Mouse (Mus musculus): ENCODE results near the gene Mtf2. TPM values are rescaled to one million over a fixed set of nuclear protein-coding genes. Genes with fewer than 3 reads are reported as not detected.
"Not testable (repeated sequence)": the region's sequence is repeated elsewhere in the genome, so short reads cannot be mapped to it uniquely, and the experiment has no call there.

Gene Mtf2
- polyA plus RNA-seq (2014; fragmentation: Nextera tagmentation; extraction: Ambion mirVana), result 88.3 and 103 TPM in 2 replicates

DNA sequence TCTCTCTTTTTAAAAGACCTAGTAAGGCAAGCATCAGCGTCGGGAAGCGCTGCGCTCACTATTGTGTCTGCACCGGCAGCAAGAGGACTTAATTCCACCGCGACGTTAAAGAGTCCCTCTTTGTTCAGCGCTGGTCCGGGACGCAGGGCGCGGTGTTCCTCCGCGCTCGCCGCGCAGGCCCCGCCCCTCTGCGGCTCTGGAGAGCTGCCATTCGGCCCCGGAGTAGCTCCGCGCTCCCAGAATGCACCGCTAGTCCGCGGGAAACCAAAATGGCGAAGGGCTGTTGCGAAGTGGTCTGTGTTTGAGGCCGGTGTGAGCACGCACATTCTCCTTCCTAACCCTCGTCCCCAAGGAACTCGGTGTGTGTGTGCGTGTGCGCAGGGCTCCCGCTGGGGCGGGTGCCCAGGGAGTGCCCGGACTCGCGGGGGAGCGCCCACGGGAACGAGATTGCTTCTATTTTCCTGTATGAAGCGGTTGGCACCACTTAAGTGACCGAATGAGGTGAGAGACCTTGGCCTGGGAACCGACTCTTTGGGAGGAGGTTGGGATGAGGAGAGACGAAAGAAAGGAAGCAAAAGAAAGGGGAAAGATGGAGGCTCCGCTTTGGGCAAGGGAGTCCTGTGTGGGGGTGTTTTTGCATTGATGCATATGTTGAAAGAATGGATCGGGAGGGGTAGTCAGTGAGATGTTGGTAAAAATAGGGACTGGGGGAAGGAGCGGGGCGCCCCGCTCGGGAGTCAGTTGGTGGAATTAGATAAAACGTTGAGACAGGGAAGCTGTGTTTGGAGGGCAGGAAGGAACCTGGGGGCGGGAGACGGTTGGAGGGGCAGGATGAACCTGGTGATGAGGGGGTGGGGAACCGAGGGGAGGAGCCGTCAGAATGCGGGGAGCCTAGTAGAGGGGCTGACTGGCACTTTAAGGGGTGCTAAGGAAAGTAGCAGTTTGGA is at the start of gene Mtf2:
Gene Mtf2 (plus strand): TSS at position 210 of the 947 bp plus-strand sequence.
- Histone ChIP-seq H3K9ac (ENCODE audit: low read depth, low read length) (peak within 1 kb of the TSS; percentile 97), H3K4me3 (ENCODE audit: low read length) (peak within 1 kb of the TSS; percentile 92), H3K27me3 (ENCODE audit: control insufficient read depth, insufficient read depth, low read length) (no peaks in the 10 kb centered on the region), H3K36me3 (ENCODE audit: control insufficient read depth, insufficient read depth, low read length) (peaks cover 22% of the 10 kb centered on the region), H3K4me2 (replicated peaks; ENCODE audit: low read depth, low read length) (peak within 1 kb of the TSS; percentile 63), H3K4me1 (ENCODE audit: control insufficient read depth, insufficient read depth, low read length) (peaks cover 5% of the 10 kb centered on the region; the same call in 1 of the 2 replicates), H3K9me3 (ENCODE audit: control insufficient read depth, low read length) (peaks cover 6% of the 10 kb centered on the region; the same call in 1 of the 2 replicates), H3K27ac (ENCODE audit: low read depth, low read length) (peak within 1 kb of the TSS; percentile 94)
- under 1% methylated on average over 59 of the region's 59 CpGs for WGBS
- ATAC-seq (ENCODE audit: low FRiP score, low TSS enrichment), result peak; percentile 98

DNA sequence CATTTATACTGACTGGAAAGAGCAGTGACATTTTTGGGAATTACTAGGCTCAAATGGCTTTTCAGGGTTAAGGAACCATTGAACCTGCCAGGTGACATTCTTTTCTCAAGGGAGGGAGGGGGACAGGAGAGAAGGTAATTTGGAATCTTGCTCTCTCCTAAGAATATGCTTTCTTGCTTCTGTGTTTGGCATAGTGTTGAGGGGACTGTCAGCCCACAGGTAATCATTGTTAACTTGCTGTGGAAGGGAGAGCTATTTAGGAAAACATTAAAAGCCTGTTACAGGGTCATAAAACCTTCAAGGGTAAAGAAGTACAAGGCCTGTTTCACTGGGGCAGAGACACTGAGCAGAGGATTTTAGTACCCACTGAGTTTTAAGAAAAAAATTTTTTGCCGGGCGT is 48.2 kb upstream of the Mtf2 start:
- Histone ChIP-seq H3K4me3 (ENCODE audit: low read length) (no peak overlapping the region), H3K4me1 (ENCODE audit: control insufficient read depth, insufficient read depth, low read length) (no peaks in the 10 kb centered on the region), H3K27me3 (ENCODE audit: control insufficient read depth, insufficient read depth, low read length) (no peaks in the 10 kb centered on the region), H3K27ac (ENCODE audit: low read depth, low read length) (no peak overlapping the region), H3K9ac (ENCODE audit: low read depth, low read length) (no peak overlapping the region), H3K4me2 (replicated peaks; ENCODE audit: low read depth, low read length) (no peak overlapping the region), H3K9me3 (ENCODE audit: control insufficient read depth, low read length) (no peaks in the 10 kb centered on the region), H3K36me3 (ENCODE audit: control insufficient read depth, insufficient read depth, low read length) (no peaks in the 10 kb centered on the region)
- no peak for ATAC-seq (ENCODE audit: low FRiP score, low TSS enrichment)
- 80% methylated on average over 2 of the region's 2 CpGs for WGBS

DNA sequence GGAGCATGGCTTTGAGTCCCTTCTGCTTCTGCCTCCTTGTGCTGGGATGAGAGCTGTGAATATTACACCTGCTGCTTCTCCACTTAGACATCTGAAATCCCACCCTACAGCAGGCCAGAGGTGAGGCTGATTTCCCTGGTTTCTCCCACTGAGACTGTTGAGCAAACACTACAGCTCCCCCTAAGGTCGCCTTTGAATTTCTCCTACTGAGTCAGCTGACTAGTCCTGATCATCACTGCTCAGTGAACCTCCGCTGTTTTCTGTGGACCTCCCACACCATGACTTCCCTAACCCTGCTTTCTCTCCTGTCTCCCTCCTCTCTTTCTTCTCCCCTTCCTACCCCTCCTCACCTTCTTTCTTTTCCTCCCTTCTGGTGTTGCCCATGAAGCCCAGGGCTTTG is 46.1 kb upstream of the Mtf2 start:
- Histone ChIP-seq H3K27me3 (ENCODE audit: control insufficient read depth, insufficient read depth, low read length) (no peaks in the 10 kb centered on the region), H3K27ac (ENCODE audit: low read depth, low read length) (no peak overlapping the region), H3K9me3 (ENCODE audit: control insufficient read depth, low read length) (no peaks in the 10 kb centered on the region), H3K4me2 (replicated peaks; ENCODE audit: low read depth, low read length) (no peak overlapping the region), H3K4me1 (ENCODE audit: control insufficient read depth, insufficient read depth, low read length) (no peaks in the 10 kb centered on the region), H3K36me3 (ENCODE audit: control insufficient read depth, insufficient read depth, low read length) (no peaks in the 10 kb centered on the region), H3K4me3 (ENCODE audit: low read length) (no peak overlapping the region), H3K9ac (ENCODE audit: low read depth, low read length) (no peak overlapping the region)
- 20% methylated on average over 2 of the region's 2 CpGs for WGBS
- ATAC-seq (ENCODE audit: low FRiP score, low TSS enrichment), result no peak

DNA sequence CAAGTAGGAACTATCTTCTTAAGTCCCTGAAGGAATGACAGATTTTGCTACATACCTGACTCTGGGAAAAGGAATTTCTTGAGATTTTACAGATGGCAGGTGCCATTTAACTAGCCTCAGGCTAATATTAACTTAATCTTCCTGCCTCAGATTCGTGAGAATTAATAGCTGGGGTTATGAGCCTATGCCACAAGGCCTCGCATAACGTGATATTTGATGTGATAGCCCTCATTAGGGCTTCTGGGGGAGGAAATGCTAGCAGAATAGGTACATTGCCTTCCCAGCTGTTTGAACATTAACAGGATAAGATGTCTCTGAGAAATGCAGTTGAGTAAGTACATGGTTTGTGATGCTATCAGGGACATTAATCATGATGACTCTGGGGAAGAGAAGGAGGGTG is 44.1 kb upstream of the Mtf2 start:
- peak; percentile 28; the same call in 1 of the 2 replicates for ATAC-seq (ENCODE audit: low FRiP score, low TSS enrichment)

DNA sequence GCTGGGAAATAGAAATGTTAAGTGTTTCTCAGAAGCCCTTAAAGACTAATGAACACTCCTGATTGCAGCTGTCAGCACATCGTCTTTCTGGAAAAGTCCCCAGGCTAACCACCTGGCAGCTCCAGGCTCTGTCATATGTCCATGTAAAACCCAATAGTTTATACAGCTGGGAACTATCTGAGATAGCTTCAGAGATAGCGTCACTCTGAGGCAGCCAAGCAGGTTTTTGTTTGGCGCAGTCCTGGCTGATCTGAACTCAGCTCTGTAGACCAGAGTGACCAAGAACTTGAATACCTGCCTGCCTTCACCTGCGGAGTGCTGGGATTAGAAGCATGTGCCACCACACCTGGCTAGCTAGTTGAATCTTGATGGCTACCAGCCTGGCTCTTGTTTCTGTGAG is 37.2 kb upstream of the Mtf2 start:
- no peaks in the 10 kb centered on the region for H3K9me3 ChIP-seq (ENCODE audit: control insufficient read depth, low read length)
- H3K27me3 ChIP-seq (ENCODE audit: control insufficient read depth, insufficient read depth, low read length), result no peaks in the 10 kb centered on the region
- H3K4me3 ChIP-seq (ENCODE audit: low read length), result no peak overlapping the region
- no peak overlapping the region for H3K27ac ChIP-seq (ENCODE audit: low read depth, low read length)
- 89% methylated on average over 4 of the region's 4 CpGs for WGBS
- H3K9ac ChIP-seq (ENCODE audit: low read depth, low read length), result no peak overlapping the region
- H3K4me2 ChIP-seq (replicated peaks; ENCODE audit: low read depth, low read length), result no peak overlapping the region
- no peak for ATAC-seq (ENCODE audit: low FRiP score, low TSS enrichment)
- H3K4me1 ChIP-seq (ENCODE audit: control insufficient read depth, insufficient read depth, low read length), result no peaks in the 10 kb centered on the region
- H3K36me3 ChIP-seq (ENCODE audit: control insufficient read depth, insufficient read depth, low read length), result no peaks in the 10 kb centered on the region

More for the DNA sequence above, 44.1 kb upstream of the Mtf2 start:
- Histone ChIP-seq H3K36me3 (ENCODE audit: control insufficient read depth, insufficient read depth, low read length) (no peaks in the 10 kb centered on the region), H3K27me3 (ENCODE audit: control insufficient read depth, insufficient read depth, low read length) (no peaks in the 10 kb centered on the region), H3K27ac (ENCODE audit: low read depth, low read length) (no peak overlapping the region), H3K9ac (ENCODE audit: low read depth, low read length) (no peak overlapping the region), H3K4me1 (ENCODE audit: control insufficient read depth, insufficient read depth, low read length) (no peaks in the 10 kb centered on the region), H3K4me3 (ENCODE audit: low read length) (no peak overlapping the region), H3K9me3 (ENCODE audit: control insufficient read depth, low read length) (no peaks in the 10 kb centered on the region), H3K4me2 (replicated peaks; ENCODE audit: low read depth, low read length) (no peak overlapping the region)
- 43% methylated on average over 3 of the region's 3 CpGs for WGBS

DNA sequence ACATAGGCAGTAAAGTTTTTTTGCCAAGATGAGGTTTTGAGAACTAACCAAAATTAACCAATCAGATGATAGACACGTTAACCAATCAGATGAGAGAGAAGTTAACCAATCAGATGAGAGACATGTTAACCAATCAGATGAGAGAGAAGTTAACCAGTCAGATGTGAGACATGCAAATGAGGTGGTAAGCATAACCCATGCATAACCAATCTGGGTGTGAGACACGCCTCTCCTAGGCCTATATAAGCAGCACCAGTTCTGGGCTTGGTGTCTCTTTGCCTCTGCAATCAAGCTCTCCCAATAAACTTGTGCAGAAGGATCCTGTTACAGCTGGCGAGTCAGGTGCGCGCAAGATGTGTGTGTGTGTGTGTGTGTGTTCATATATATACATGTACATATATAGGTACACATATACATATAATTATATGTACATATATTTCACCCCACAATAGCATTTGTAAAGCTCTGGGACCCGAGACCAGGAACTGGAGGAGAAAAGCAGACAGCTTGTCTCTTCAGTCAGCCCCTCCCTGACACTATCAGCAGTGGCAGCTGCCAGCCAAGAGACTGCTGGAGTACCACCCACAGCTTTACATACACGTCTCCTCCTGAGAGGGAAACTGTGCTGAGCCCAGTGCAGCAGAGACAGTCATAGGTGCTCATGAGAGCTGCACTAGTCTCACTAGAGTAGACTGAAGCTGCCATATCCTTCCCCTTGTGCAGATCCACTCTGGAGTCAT is 36.5 kb upstream of the Mtf2 start:
- not testable (repeated sequence) for H3K4me2 ChIP-seq (replicated peaks; ENCODE audit: low read depth, low read length); H3K36me3 ChIP-seq (ENCODE audit: control insufficient read depth, insufficient read depth, low read length); H3K4me3 ChIP-seq (ENCODE audit: low read length); H3K9me3 ChIP-seq (ENCODE audit: control insufficient read depth, low read length); ATAC-seq (ENCODE audit: low FRiP score, low TSS enrichment); H3K4me1 ChIP-seq (ENCODE audit: control insufficient read depth, insufficient read depth, low read length); H3K27ac ChIP-seq (ENCODE audit: low read depth, low read length); H3K27me3 ChIP-seq (ENCODE audit: control insufficient read depth, insufficient read depth, low read length); H3K9ac ChIP-seq (ENCODE audit: low read depth, low read length)
- WGBS, result 90% methylated on average over 7 of the region's 7 CpGs

DNA sequence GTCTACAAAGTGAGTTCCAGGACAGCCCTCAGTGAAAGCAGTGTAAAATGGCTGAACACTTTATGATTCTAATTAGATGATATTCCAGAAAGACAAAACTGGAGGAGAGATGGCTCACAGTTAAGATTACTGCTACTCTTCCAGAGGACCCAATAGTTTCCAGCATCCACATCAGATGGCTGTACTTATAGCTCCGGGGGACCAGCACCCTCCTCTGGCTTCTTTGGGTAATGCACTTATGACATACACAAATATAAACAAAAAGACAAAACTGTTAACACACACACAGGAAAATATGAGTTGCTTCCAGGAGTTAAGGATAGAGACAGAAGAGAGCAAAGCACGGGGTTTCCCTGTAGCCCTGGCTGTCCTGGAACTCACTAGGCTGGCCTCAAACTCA is 35.5 kb upstream of the Mtf2 start:
- WGBS, result 84% methylated on average over 2 of the region's 2 CpGs
- Histone ChIP-seq H3K4me3 (ENCODE audit: low read length) (no peak overlapping the region), H3K9me3 (ENCODE audit: control insufficient read depth, low read length) (no peaks in the 10 kb centered on the region), H3K27ac (ENCODE audit: low read depth, low read length) (no peak overlapping the region), H3K27me3 (ENCODE audit: control insufficient read depth, insufficient read depth, low read length) (no peaks in the 10 kb centered on the region), H3K9ac (ENCODE audit: low read depth, low read length) (no peak overlapping the region), H3K4me2 (replicated peaks; ENCODE audit: low read depth, low read length) (no peak overlapping the region), H3K36me3 (ENCODE audit: control insufficient read depth, insufficient read depth, low read length) (no peaks in the 10 kb centered on the region), H3K4me1 (ENCODE audit: control insufficient read depth, insufficient read depth, low read length) (no peaks in the 10 kb centered on the region)
- ATAC-seq (ENCODE audit: low FRiP score, low TSS enrichment), result no peak

DNA sequence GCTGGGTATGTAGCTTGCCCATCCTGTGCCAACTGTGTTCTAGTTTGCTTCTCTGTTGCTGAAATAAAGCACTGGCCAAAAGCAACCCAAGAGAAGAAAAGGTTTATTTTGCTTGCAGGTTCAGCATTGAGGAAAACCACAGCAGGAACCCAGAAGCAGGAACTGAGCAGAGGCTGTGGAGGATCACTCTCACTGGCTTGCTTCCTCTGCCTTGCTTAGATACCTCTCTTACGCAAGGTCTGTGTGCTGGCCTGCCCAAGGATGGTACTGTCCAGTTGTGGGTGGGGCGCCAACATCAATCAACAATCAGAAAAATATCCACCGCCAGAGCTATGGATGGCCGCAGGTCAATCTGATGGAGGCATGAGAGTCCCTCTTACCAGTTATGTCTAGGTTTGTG is 34.2 kb upstream of the Mtf2 start:
- Histone ChIP-seq H3K9ac (ENCODE audit: low read depth, low read length) (no peak overlapping the region), H3K4me1 (ENCODE audit: control insufficient read depth, insufficient read depth, low read length) (no peaks in the 10 kb centered on the region), H3K36me3 (ENCODE audit: control insufficient read depth, insufficient read depth, low read length) (no peaks in the 10 kb centered on the region), H3K9me3 (ENCODE audit: control insufficient read depth, low read length) (no peaks in the 10 kb centered on the region), H3K27ac (ENCODE audit: low read depth, low read length) (no peak overlapping the region), H3K4me3 (ENCODE audit: low read length) (no peak overlapping the region), H3K27me3 (ENCODE audit: control insufficient read depth, insufficient read depth, low read length) (no peaks in the 10 kb centered on the region), H3K4me2 (replicated peaks; ENCODE audit: low read depth, low read length) (no peak overlapping the region)
- 93% methylated on average over 4 of the region's 4 CpGs for WGBS
- no peak for ATAC-seq (ENCODE audit: low FRiP score, low TSS enrichment)

DNA sequence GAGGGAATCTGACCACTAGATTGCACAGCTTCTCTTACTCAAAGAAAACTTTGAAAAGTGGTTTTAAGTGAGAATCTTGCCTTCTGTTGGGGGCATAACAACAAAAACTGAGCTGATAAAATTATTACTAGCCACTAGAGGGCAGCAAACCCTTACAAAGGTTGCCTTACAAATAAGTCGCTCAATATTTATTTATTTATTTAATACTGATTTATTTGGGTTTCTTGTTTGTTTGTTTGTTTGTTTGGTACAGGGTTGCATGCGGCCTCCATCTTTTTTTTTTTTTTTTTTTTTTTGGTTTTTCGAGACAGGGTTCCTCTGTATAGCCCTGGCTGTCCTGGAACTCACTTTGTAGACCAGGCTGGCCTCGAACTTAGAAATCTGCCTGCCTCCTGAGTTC is 31.3 kb upstream of the Mtf2 start:
- no peak overlapping the region for H3K9ac ChIP-seq (ENCODE audit: low read depth, low read length)
- 34% methylated on average over 3 of the region's 4 CpGs for WGBS
- no peak overlapping the region for H3K4me3 ChIP-seq (ENCODE audit: low read length)
- H3K4me1 ChIP-seq (ENCODE audit: control insufficient read depth, insufficient read depth, low read length), result no peaks in the 10 kb centered on the region
- no peak for ATAC-seq (ENCODE audit: low FRiP score, low TSS enrichment)
- H3K36me3 ChIP-seq (ENCODE audit: control insufficient read depth, insufficient read depth, low read length), result no peaks in the 10 kb centered on the region
- H3K27me3 ChIP-seq (ENCODE audit: control insufficient read depth, insufficient read depth, low read length), result no peaks in the 10 kb centered on the region
- H3K27ac ChIP-seq (ENCODE audit: low read depth, low read length), result no peak overlapping the region
- no peaks in the 10 kb centered on the region for H3K9me3 ChIP-seq (ENCODE audit: control insufficient read depth, low read length)
- H3K4me2 ChIP-seq (replicated peaks; ENCODE audit: low read depth, low read length), result no peak overlapping the region

Measured in kidney, embryonic 14.5 days (tissue).